Mouse (Mus musculus) T-helper 17 cell (primary cell): Measurements from ENCODE around the gene Qars.

Experiments used
- in situ Hi-C, 2 experiments: fragments of 300-600 bp; cut with MboI, MseI; formaldehyde crosslinking; loops; 1 replicate in 1 of 2; 2 replicates in 1 of 2; pipeline ENCODE4 v1.15.1; 2025; ENCODE audit warnings: high pct_unique_total_duplicates in 2 of 2

Qars gene

GRCm38 (mm10) chr9:108507619-108508434, at the start of gene Qars:
TSS of gene Qars (plus strand) at chr9:108507706.
- in situ Hi-C loops = no loop called here

- in situ Hi-C loops = no loop called here
These were observed 47.6 kb upstream of the Qars start for GRCm38 (mm10) chr9:108459939-108460318.

GRCm38 (mm10) chr9:108460319-108461178, 47.0 kb upstream of the Qars start, which contains the start of gene Ccdc71:
TSS of gene Ccdc71 (plus strand) at chr9:108460527.
- in situ Hi-C loops = no loop called here

- in situ Hi-C loops = no loop called here
These were observed 46.3 kb upstream of the Qars start, which contains the start of gene Klhdc8b for GRCm38 (mm10) chr9:108461181-108461631. TSS of gene Klhdc8b (minus strand) at chr9:108461581.

- in situ Hi-C loops = no loop called here
These were observed 45.8 kb upstream of the Qars start for GRCm38 (mm10) chr9:108461675-108462074.

- in situ Hi-C loops = no loop called here
These were observed 45.3 kb upstream of the Qars start for GRCm38 (mm10) chr9:108462192-108462591.

GRCm38 (mm10) chr9:108463713-108464112, 43.8 kb upstream of the Qars start:
- in situ Hi-C loops = no loop called here

GRCm38 (mm10) chr9:108466219-108466618, 41.3 kb upstream of the Qars start:
- in situ Hi-C loops = no loop called here

GRCm38 (mm10) chr9:108469430-108469829, 38.1 kb upstream of the Qars start:
- in situ Hi-C loops = no loop called here

- in situ Hi-C loops = no loop called here
These were observed 37.7 kb upstream of the Qars start for GRCm38 (mm10) chr9:108469845-108470244.

- in situ Hi-C loops = no loop called here
These were observed 33.0 kb upstream of the Qars start for GRCm38 (mm10) chr9:108474528-108474927.

GRCm38 (mm10) chr9:108478638-108479156, 28.8 kb upstream of the Qars start:
- in situ Hi-C loops = no loop called here

GRCm38 (mm10) chr9:108479241-108479640, 28.3 kb upstream of the Qars start:
- in situ Hi-C loops = no loop called here

- in situ Hi-C loops = no loop called here
These were observed 27.7 kb upstream of the Qars start, which contains the start of gene Lamb2 for GRCm38 (mm10) chr9:108479721-108480351. TSS of gene Lamb2 (plus strand) at chr9:108479736.

- in situ Hi-C loops = no loop called here
These were observed 26.5 kb upstream of the Qars start for GRCm38 (mm10) chr9:108480813-108481519.

GRCm38 (mm10) chr9:108481520-108482210, 25.8 kb upstream of the Qars start:
- in situ Hi-C loops = no loop called here

- in situ Hi-C loops = no loop called here
These were observed 24.3 kb upstream of the Qars start for GRCm38 (mm10) chr9:108483051-108483790.

GRCm38 (mm10) chr9:108484021-108484420, 23.5 kb upstream of the Qars start:
- in situ Hi-C loops = no loop called here

GRCm38 (mm10) chr9:108485301-108485875, 22.1 kb upstream of the Qars start:
- in situ Hi-C loops = no loop called here
